Mouse (Mus musculus) olfactory bulb, adult 2 months (tissue): Measurements from ENCODE around the gene Rab3a. TPM values are rescaled to one million over a fixed set of nuclear protein-coding genes. Genes with fewer than 3 reads are reported as not detected.

Experiments
- H3K27ac ChIP-seq: fragments of 200-500 bp; 2 replicates; pipeline ENCODE4 v1.5.1; 2012; ENCODE audit warnings: low read depth, low read length; ENCODE audit not compliant: insufficient read depth
- H3K4me1 ChIP-seq: fragments of 200-500 bp; 2 replicates; pipeline ENCODE4 v1.6.1; 2012; ENCODE audit warnings: low read length; ENCODE audit not compliant: control insufficient read depth, insufficient read depth
- H3K4me3 ChIP-seq: fragments of 200-500 bp; 2 replicates; pipeline ENCODE4 v1.5.1; 2012; ENCODE audit warnings: mild to moderate bottlenecking, low read depth, low read length, moderate library complexity; ENCODE audit not compliant: insufficient read depth
- CTCF ChIP-seq: fragments of 200-500 bp; IDR thresholded peaks from 2 replicates; pipeline ENCODE4 v1.5.1; 2012; ENCODE audit warnings: low read depth, mild to moderate bottlenecking, low read length, moderate library complexity; ENCODE audit not compliant: insufficient read depth
- POLR2A ChIP-seq: fragments of 200-500 bp; IDR thresholded peaks from 2 replicates; pipeline ENCODE4 v1.6.1; 2012; ENCODE audit warnings: mild to moderate bottlenecking, low read depth, low read length, moderate library complexity; ENCODE audit not compliant: insufficient read depth
- WGBS: fragments of 180-500 bp; shearing (Covaris S2); methylation state at CpG from one replicate; pipeline ENCODE4 v1.1.7; 2018; 5-methylcytosine and 5-hydroxymethylcytosine counted together
- polyA plus RNA-seq: library from polyadenylated mRNA; stranded (reverse); fragments of >200 nt; gene quantifications from 2 replicates; pipeline ENCODE4 v1.2.4, GENCODE M21; 2012; ENCODE audit warnings: low replicate concordance; ENCODE audit not compliant: missing spikeins, insufficient read depth, insufficient read length

Rab3a gene
- polyA plus RNA-seq, 1 experiment: 581 TPM

DNA sequence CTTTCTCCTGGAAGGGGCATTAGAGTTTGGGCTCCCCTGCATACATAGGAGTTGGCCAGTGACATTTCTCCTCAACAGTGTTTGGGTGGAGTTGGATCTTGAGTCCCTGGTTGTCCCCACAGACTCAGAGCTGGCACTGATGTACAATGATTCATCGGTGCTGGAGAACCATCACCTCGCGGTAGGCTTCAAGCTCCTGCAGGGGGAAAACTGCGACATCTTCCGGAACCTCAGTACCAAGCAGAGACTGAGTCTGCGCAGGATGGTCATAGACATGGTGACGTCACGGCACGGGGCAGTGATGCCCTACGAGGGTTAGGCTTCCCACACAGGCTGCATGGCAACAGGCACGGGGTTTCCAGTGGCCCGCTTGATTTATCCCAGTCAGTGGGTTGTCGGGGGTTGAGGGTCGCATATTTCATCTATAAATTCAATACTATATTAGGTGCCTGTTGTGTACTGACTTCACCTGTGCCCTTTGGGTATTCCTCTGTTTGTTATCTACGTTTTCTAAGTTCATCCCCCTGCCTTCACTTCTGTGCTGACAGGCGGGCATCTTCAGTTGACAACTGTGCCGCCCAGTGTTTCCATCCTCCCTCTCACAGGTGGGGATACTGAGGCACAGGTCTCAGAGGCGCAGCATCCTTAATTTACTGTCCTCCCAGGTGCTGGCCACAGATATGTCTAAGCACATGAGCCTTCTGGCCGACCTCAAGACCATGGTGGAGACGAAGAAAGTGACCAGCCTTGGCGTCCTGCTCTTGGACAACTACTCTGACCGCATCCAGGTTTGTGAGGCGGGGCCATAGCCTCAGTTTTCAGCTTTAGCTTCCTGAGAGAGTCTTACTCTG is 6.0 kb upstream of the Rab3a start:
- no peak for TF ChIP-seq CTCF
- TF ChIP-seq POLR2A: no peak
- WGBS: 88% methylated on average over 23 of the region's 23 CpGs

DNA sequence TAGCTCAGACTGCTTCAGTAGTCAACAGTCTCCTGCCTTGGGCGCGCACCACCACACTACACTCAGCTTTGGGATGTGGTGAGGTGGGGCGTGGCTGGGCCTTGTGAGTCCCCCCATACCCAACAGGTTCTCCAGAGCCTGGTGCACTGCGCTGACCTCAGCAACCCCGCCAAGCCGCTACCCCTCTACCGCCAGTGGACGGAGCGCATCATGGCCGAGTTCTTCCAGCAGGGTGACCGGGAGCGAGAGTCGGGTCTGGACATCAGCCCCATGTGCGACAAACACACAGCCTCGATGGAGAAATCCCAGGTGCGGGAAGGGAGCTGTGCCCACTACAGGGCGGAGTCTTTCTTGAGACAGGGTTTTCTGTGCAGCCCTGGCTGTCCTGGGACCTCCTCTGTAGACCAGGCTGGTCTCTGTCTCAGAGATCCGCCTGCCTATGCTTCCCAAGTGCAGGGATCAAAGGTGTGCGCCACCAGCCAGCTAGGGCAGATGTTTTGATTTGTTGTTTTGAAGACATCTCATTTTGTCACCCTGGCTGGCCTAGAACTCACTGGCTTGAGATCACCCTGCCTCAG is 5.3 kb upstream of the Rab3a start:
- WGBS: 86% methylated on average over 19 of the region's 19 CpGs
- Histone ChIP-seq H3K4me3 (no peak overlapping the region), H3K27ac (no peak overlapping the region), H3K4me1 (peaks cover 18% of the 10 kb centered on the region)
- TF ChIP-seq CTCF (no peak), POLR2A (no peak)

More for the DNA sequence above, 6.0 kb upstream of the Rab3a start:
- H3K4me1 ChIP-seq: peaks cover 25% of the 10 kb centered on the region
- no peak overlapping the region for H3K4me3 ChIP-seq
- H3K27ac ChIP-seq: no peak overlapping the region

DNA sequence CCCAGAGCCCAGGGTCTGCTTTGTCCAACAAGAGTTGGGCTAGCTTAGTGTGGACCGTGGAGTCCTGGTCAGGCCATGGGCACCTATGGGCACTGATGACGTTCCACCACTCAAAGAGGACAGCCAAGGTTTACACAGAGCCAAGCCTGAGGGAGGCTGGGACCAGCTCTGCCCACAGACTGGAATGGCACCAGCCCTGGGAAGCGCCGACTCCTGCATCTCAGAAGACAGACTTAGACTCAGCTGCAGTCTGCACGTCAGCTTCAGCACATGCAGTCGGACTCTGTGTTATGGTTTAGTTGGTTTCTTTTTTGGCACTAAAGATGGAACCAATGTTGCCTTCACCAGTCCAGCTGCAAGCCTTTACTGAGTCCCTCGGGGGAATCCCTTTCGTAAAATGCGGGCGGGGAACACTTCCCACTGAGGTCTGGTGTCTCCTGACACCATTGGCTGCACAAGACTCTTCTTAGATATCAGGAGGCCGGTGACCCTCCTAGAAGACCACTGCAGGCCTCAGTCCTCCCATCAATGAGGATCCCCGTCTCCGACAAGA is 4.3 kb upstream of the Rab3a start:
- WGBS: 86% methylated on average over 13 of the region's 13 CpGs
- H3K27ac ChIP-seq: no peak overlapping the region
- peaks cover 15% of the 10 kb centered on the region for H3K4me1 ChIP-seq
- no peak for TF ChIP-seq POLR2A
- no peak for TF ChIP-seq CTCF
- no peak overlapping the region for H3K4me3 ChIP-seq

DNA sequence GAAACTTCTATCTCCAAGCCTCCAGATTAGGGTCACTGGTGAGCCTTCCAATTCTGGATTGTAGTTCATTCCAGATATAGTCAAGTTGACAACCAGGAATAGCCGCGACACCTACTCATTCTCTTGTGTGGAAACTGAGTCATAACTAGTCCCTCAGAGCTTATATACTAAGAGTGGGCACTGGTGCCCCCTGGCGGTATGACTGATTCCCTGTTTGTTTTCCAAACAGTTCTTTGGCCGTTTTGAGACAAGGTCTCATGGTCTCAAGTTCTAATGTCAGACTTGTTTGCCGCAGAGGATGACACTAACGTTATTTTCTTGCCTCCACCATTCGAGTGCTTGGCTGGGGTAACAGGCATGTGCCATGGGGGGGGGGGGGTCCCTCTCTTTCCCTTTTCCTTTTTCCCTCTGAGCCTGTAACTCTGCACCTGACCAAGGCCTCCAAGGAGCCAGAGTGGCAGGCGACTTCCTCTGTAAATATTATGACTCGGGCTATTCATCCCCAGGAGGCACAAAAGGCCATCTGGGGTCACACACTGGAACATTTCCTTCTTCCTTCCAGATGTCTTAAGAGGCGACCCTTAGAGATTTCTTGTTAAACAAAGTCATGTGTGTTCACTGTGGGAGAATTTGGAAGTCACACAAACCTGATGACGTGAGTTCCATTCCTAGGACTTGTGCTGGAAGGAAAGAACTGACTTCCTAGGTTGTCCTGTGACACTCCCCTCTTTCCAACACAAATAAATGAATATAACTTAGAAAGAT is 2.3 kb upstream of the Rab3a start:
- peak overlapping the region; percentile 92 for H3K27ac ChIP-seq
- H3K4me1 ChIP-seq: peaks cover 32% of the 10 kb centered on the region
- 0 out of 2 replicates have a peak, but pooled peaks have one; percentile 9 for TF ChIP-seq CTCF
- no peak for TF ChIP-seq POLR2A
- H3K4me3 ChIP-seq: no peak overlapping the region
- 27% methylated on average over 11 of the region's 11 CpGs for WGBS

DNA sequence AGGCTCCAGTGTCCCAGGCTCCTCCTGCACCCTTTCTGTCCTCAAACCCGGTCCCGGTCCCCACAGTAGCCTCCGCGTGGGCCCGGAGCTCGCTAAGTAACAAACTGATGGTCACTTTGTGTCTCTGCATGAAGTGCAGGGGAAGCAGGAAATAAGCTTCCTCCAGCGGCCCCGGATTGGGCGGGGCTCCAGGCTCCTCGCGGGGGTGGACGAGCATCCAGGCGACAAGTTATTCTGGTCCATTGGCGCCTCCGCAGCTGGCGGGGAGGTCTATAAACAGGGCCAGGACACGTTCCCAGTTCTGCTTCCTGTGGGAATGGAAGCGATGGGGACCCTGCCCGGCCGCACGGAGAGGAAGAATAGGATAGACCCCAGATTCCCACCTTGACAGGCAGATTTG is 1.3 kb upstream of the Rab3a start:
- Histone ChIP-seq H3K4me3 (peak overlapping the region; percentile 12; the same call in 1 of the 2 replicates), H3K4me1 (peaks cover 41% of the 10 kb centered on the region), H3K27ac (peak overlapping the region; percentile 92)
- no peak for TF ChIP-seq POLR2A
- 14% methylated on average over 21 of the region's 21 CpGs for WGBS

DNA sequence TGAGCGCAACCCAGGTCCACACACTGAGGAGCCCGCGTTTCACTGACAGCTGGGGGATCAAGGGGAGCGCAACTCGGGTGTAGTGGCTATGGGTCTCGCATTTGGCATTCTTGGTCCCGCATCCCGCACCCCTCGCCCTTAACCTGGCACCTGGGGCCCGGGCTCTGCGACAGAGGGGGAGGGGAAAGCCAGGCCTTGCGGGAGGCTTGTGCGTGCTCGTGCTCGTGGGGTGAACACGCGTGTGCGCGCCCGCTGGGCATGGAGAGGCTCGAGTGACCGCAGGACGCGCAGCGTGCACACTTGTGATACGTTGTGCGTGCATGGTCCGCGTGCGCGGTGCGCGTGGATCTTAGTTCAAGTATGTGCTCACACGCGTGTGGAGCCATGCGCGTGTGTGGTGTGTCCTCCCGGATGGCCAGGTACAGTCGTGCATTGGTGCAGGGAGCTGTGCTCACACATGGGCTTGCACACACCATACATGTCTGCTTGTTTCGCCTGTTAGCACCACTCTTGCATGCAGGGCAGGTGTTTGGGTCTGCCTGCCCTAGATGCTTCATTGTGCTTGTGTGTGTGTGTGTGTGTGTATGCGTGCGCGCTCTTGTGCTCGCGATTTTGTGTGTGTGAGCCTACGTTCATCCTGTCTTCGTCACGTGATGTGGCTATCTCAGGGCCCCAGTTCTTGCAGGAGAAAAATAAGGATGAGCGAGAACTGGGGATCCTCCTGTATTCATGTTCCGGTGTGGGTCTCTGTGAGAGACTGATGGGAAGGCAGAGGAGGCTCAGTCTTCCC is 587 bp downstream of the Rab3a start:
- Histone ChIP-seq H3K27ac (peak overlapping the region; percentile 99), H3K4me3 (peak overlapping the region; percentile 92), H3K4me1 (peaks cover 50% of the 10 kb centered on the region)
- TF ChIP-seq POLR2A (no peak), CTCF (0 out of 2 replicates have a peak, but pooled peaks have one; percentile 12)
- WGBS: 4% methylated on average over 50 of the region's 50 CpGs

DNA sequence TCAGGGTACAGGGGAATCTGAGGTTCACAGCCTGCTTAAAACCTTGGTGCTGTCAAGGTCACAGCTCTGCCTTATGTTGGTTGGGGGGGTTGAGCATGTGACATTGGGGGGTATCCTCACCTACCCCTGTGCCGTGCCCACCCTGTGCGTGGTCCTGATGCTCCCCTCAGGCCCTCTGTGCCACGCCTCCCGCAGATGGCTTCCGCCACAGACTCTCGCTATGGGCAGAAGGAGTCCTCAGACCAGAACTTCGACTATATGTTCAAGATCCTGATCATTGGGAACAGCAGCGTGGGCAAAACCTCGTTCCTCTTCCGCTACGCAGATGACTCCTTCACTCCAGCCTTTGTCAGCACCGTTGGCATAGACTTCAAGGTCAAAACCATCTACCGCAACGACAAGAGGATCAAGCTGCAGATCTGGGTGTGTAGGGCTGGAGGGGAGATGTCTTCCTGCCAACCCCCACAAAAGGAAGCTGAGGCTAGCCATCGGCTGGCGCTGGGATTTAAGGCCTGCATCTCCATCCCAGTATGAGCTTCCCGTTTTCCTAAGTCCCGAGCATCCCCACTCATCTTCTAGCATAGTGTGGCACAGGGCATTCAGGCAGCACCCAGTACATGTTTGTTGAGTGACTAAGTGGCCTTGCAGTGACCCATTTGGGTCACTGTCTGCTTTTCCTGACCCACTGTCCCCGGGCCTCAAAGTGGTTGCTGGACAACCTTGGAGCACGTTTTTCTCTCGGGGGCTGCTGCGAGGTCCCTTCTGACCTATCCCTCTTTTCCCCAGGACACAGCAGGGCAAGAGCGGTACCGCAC is 1.4 kb downstream of the Rab3a start:
- Histone ChIP-seq H3K4me3 (peak overlapping the region; percentile 92), H3K4me1 (peaks cover 54% of the 10 kb centered on the region), H3K27ac (0 out of 2 replicates have a peak overlapping the region, but pooled peaks have one; percentile 99)
- TF ChIP-seq CTCF: no peak
- no peak for TF ChIP-seq POLR2A
- 74% methylated on average over 24 of the region's 24 CpGs for WGBS
